Mouse (Mus musculus): Measurements from ENCODE around the gene Gm17654.
"Not testable (repeated sequence)": the region's sequence is repeated elsewhere in the genome, so short reads cannot be mapped to it uniquely, and the experiment has no call there.

Gm17654 gene

GRCm38 (mm10) chr14:43579046-43579445 lies at the start of gene Gm17654:
Gm17654 (minus strand) TSS chr14:43579146.
- in situ Hi-C loops (cut with MboI; ENCODE audit: low sequenced_read_pairs), result not testable (repeated sequence)

DNA sequence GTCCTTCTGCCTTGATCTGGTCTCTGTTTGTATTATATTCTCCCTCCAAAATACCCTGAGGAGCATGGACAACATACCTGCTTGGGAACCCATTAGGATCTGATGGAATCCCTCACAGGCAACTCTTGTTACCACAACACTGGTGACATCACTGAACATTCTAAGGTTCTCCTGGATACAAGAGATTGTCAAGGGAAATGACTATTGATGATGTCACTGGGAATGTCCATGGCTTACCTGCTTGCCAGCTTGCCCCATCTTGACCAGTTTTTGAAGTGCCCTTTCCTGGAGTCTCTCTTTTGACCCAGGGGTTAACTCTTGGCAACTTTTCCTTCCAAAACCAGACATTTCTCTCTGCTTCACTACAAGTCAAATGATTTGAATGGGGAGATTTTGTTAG lies 29.0 kb upstream of the Gm17654 start, which contains the start of gene Gm10375:
Gene Gm10375 (minus strand): TSS at position 101 of the 400 bp plus-strand sequence.
- in situ Hi-C loops (cut with MboI; ENCODE audit: low sequenced_read_pairs), result not testable (repeated sequence)

- in situ Hi-C loops (cut with MboI; ENCODE audit: low sequenced_read_pairs), result not testable (repeated sequence)
Observed at GRCm38 (mm10) chr14:43577969-43578368, 977 bp downstream of the Gm17654 start.

DNA sequence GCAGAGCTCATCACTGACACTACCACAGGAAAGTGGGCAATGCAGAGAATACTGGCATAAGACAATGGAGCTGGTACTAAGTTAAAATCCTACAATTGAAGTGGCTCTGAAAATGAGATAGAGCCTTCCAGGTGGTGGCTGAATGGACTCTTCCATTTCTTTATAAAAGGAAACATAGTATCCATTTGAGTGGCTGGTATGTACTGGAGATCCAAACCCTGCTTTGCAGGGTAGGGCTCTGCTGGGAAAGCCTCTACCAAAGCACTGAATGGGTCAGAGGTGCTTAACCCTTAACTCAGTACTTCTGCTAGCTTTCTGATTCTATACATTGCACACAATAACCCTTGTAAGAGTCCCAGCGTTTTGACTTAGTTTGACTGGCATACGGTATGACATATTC lies 26.7 kb downstream of the Gm17654 start:
- in situ Hi-C loops (cut with MboI; ENCODE audit: low sequenced_read_pairs), result not testable (repeated sequence)

GRCm38 (mm10) chr14:43546281-43546680 lies 32.7 kb downstream of the Gm17654 start:
- in situ Hi-C loops (cut with MboI; ENCODE audit: low sequenced_read_pairs), result not testable (repeated sequence)

DNA sequence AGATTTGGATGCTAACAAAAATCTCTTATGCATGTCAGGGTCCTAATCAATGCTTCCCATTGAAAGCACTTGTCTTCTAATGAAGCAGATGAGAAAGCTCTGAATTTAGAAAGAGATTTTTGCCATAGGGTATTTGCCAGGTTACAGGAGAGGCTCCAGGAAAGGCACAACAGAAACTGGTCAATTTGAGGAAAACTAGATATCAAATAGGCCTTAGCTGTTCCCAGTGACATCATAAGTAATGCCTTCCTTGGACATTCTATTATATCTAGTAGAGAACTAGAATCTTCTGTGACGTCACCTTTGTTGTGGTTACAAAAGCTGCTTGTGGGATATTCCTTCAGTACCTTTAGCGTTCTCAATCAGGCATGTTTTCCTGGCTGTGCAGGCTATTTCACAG lies 35.7 kb downstream of the Gm17654 start, which contains the start of gene Gm5799:
Gene Gm5799 (plus strand): TSS at position 301 of the 400 bp plus-strand sequence.
- in situ Hi-C loops (cut with MboI; ENCODE audit: low sequenced_read_pairs), result not testable (repeated sequence)

DNA sequence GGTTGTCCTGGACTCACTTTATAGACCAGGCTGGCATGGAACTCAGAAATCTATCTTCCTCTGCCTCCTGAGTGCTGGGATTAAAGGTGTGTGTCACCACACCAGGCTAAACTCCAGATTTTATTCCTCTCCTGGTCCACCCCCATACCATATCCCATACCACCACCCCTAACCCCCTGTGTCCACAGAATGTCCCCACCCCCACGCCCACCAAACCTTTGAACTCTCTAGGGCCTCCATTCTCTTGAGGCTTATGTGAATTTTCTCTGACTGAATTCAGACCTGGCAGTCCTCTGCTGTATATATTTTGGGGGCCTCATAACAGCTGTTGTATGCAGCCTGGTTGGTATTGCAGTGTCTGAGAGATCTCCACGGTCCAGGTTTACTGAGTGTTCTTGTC lies 40.8 kb downstream of the Gm17654 start:
- in situ Hi-C loops (cut with MboI; ENCODE audit: low sequenced_read_pairs), result not testable (repeated sequence)

GRCm38 (mm10) chr14:43532387-43532786 lies 46.6 kb downstream of the Gm17654 start:
- in situ Hi-C loops (cut with MboI; ENCODE audit: low sequenced_read_pairs), result not testable (repeated sequence)

DNA sequence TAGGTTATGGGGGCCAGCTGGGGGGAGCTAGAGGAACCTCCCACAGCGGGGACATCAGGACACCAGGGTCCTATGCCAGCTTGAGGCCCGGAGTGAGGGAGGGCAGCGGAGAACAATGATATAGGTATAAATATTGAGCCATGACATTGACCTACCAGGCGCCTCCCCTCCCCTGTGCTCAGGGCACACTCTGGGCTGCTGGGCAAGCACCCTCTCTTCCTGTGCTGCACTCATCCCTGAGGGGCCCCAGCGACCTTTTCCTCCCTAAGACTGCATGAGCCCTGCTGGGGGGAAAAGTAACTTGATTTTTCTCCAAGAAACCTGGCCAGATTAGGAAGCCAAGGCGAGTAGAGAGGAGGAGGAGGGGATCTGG lies 46.9 kb downstream of the Gm17654 start:
- in situ Hi-C loops (cut with MboI; ENCODE audit: low sequenced_read_pairs), result not testable (repeated sequence)

DNA sequence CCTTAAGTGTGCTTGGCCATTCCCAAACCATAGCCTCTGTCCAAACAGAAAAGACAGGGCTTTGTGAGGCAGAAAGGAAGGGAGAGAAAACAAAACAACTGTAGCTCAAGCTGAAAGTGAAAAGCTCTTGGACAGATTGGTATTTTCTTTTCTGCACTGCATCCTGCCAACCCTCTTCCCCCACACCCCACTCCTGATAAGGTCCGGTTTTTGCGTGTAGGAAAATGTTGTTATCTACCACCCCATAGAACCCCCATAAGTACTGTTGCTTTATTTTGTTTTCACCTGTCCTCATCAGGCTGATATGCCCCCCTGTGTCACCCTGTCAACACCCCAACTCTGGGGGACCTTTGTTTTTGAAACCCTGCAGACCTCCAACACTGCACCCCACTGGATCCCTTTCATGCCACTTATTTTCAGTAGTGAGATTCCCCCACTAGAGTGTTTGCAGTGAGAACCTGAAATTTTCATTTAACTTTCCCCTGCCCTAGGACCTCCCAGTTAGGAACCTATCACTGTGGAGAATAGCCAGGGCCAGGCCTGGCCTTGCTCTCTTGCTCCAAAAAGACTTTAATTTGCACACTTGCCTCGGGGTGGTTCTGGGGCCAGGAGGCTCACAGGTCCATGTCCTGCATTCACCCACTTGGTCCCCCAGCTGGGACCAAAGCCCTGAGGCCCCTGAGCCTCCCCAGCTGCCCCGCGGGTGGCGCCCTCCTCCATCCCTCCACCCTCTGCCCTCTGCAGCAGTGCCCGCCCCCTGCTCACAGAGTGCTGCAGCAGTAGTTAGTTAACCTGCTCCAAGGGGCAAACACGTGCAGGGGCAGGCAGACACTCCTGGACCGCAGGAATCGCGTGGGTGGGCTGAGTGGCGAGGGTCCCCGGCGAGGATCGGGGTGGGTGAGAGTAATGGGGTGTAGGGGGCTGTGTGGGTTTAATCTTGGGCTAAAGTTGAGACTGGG lies 47.6 kb downstream of the Gm17654 start:
- in situ Hi-C loops (cut with MboI; ENCODE audit: low sequenced_read_pairs), result not testable (repeated sequence)
